Mouse (Mus musculus): ENCODE data around the gene Exoc4. TPM values are rescaled to one million over a fixed set of nuclear protein-coding genes. Genes with fewer than 3 reads are reported as not detected.

Gene Exoc4
- polyA plus RNA-seq, 1 experiment from 2014 or later = 8.8 TPM

DNA sequence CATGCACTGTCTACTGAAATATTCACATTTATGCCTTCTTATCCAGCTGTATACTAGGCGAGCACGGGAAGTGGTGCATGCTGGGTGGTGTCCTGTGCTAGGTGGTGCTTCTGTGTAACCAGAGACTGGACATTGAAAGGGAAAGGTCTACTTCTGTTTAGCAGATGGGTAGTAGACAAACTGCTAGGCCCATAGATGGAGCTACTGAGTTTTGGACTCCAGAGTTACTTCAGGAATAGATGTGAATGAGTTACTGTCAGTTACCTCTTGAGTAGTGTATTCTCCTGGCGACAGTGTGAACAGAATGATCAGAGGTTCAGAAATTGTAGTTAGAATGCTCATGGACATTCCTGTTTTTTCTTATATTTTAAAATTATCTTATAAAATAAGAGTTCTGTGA is 48.7 kb downstream of the Exoc4 start:
- Histone ChIP-seq H3K27ac (ENCODE audit: low read depth, low read length) (no peak overlapping the region), H3K4me3 (ENCODE audit: low read depth, low read length) (no peak overlapping the region), H3K9ac (ENCODE audit: low read depth, low read length) (no peak overlapping the region), H3K9me3 (ENCODE audit: control insufficient read depth) (no peaks in the 10 kb centered on the region), H3K36me3 (ENCODE audit: control insufficient read depth, insufficient read depth) (0 out of 2 replicates have a peak, but pooled peaks cover 9% of the 10 kb centered on the region), H3K4me1 (replicated peaks; ENCODE audit: control insufficient read depth, insufficient read depth, low read length) (no peaks in the 10 kb centered on the region), H3K27me3 (replicated peaks; ENCODE audit: control insufficient read depth, insufficient read depth, low read length) (no peaks in the 10 kb centered on the region), H3K4me2 (replicated peaks; ENCODE audit: low read depth) (no peak overlapping the region)
- peak; percentile 44 for TF ChIP-seq CTCF (IDR thresholded peaks at IDR 0.05; ENCODE audit: low read depth)
- WGBS = 84% methylated on average over 3 of the region's 3 CpGs
- ATAC-seq = no peak

DNA sequence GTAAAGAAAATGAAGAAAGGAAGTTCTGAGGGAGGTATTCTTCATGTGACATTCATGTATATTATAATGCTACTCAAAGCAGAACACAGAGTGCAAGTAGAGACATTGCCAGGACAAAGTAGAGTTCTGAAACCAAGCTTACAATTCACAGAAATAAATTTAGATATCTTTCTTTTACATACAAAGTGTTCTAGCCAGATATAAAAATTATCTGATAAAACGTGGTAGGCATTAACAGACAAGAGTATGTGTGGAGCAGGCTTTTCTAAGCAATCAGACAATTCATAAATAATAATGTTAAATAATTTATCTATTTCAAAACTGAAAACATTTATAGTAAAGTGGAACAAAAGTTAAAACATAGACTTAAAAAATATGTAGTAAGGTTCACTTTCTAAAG is 49.9 kb downstream of the Exoc4 start:
- Histone ChIP-seq H3K36me3 (ENCODE audit: control insufficient read depth, insufficient read depth) (0 out of 2 replicates have a peak, but pooled peaks cover 9% of the 10 kb centered on the region), H3K4me2 (replicated peaks; ENCODE audit: low read depth) (no peak overlapping the region), H3K9me3 (ENCODE audit: control insufficient read depth) (no peaks in the 10 kb centered on the region), H3K9ac (ENCODE audit: low read depth, low read length) (no peak overlapping the region), H3K27me3 (replicated peaks; ENCODE audit: control insufficient read depth, insufficient read depth, low read length) (no peaks in the 10 kb centered on the region), H3K4me1 (replicated peaks; ENCODE audit: control insufficient read depth, insufficient read depth, low read length) (no peaks in the 10 kb centered on the region), H3K27ac (ENCODE audit: low read depth, low read length) (no peak overlapping the region), H3K4me3 (ENCODE audit: low read depth, low read length) (no peak overlapping the region)
- no peak for TF ChIP-seq CTCF (IDR thresholded peaks at IDR 0.05; ENCODE audit: low read depth)
- WGBS = 67% methylated on average over 1 of the region's 1 CpGs
- ATAC-seq = no peak

DNA sequence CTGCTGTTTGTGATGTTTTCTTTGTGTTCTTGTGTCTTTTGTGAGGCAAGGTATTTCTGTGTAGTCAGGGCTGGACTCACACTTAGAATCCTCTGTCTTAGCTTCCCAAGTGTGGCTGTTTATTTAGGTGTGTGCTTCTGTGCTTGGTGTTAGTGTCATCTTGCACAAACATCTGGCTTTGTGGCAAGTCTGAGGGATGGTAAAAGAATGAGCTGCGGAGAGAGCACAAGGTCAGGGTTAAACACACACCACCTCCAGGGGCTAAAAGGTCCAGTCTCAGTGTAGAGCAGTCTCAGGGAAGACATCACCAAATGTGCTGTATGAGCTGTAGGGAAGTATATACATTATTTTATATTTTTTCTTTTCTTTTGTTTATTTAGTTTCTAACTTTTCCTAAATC is 57.1 kb downstream of the Exoc4 start:
- WGBS = 55% methylated on average over 1 of the region's 1 CpGs
- Histone ChIP-seq H3K27me3 (replicated peaks; ENCODE audit: control insufficient read depth, insufficient read depth, low read length) (no peaks in the 10 kb centered on the region), H3K9me3 (ENCODE audit: control insufficient read depth) (no peaks in the 10 kb centered on the region), H3K4me3 (ENCODE audit: low read depth, low read length) (no peak overlapping the region), H3K4me1 (replicated peaks; ENCODE audit: control insufficient read depth, insufficient read depth, low read length) (no peaks in the 10 kb centered on the region), H3K9ac (ENCODE audit: low read depth, low read length) (no peak overlapping the region), H3K27ac (ENCODE audit: low read depth, low read length) (no peak overlapping the region), H3K36me3 (ENCODE audit: control insufficient read depth, insufficient read depth) (0 out of 2 replicates have a peak, but pooled peaks cover 7% of the 10 kb centered on the region), H3K4me2 (replicated peaks; ENCODE audit: low read depth) (no peak overlapping the region)
- no peak for ATAC-seq
- no peak for TF ChIP-seq CTCF (IDR thresholded peaks at IDR 0.05; ENCODE audit: low read depth)

DNA sequence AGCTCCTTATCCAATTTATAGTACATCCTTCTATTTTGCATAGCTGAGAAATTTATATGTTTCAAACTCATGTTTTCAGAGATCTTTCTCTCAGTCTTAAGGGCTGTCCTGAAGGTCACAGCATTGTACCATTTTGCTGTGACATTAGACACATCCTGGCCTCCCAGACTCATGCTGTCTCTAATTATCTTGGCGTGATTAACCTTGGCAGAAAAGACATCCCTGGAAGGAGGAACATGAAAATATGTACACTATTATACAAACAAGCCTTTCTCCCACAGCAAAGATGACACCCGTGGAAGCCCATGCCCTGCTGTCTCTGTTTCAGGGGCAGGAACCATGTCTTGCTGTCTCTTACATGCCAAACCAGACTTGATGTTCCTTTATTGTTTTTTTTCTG is 59.8 kb downstream of the Exoc4 start:
- no peak overlapping the region for H3K9ac ChIP-seq (ENCODE audit: low read depth, low read length)
- H3K27ac ChIP-seq (ENCODE audit: low read depth, low read length) = no peak overlapping the region
- no peak for TF ChIP-seq CTCF (IDR thresholded peaks at IDR 0.05; ENCODE audit: low read depth)
- H3K4me1 ChIP-seq (replicated peaks; ENCODE audit: control insufficient read depth, insufficient read depth, low read length) = no peaks in the 10 kb centered on the region
- H3K27me3 ChIP-seq (replicated peaks; ENCODE audit: control insufficient read depth, insufficient read depth, low read length) = no peaks in the 10 kb centered on the region
- ATAC-seq = no peak
- no peaks in the 10 kb centered on the region for H3K9me3 ChIP-seq (ENCODE audit: control insufficient read depth)
- WGBS = 88% methylated on average over 2 of the region's 2 CpGs
- H3K4me2 ChIP-seq (replicated peaks; ENCODE audit: low read depth) = no peak overlapping the region
- H3K4me3 ChIP-seq (ENCODE audit: low read depth, low read length) = no peak overlapping the region
- 0 out of 2 replicates have a peak, but pooled peaks cover 7% of the 10 kb centered on the region for H3K36me3 ChIP-seq (ENCODE audit: control insufficient read depth, insufficient read depth)

DNA sequence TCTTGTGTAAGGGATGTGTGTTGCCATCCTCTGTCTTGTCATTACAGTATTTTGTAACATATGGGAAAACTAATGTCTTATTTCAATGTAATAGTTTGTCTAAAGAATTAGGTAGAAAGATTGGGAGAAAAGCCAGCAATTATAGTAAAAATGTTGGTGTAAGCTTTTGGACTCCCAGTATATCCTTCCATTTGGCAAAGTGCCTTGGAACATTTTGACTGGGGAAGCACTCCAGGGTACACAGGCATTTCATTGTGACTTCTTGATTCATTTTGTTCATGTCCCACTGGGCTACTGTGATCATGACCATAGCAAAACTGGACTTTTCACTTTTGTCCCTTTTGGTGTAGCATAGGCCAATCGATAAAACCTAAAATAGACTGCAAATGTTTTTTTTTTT is 61.6 kb downstream of the Exoc4 start:
- ATAC-seq = no peak
- H3K9me3 ChIP-seq (ENCODE audit: control insufficient read depth) = no peaks in the 10 kb centered on the region
- H3K4me3 ChIP-seq (ENCODE audit: low read depth, low read length) = no peak overlapping the region
- no peaks in the 10 kb centered on the region for H3K27me3 ChIP-seq (replicated peaks; ENCODE audit: control insufficient read depth, insufficient read depth, low read length)
- no peak overlapping the region for H3K27ac ChIP-seq (ENCODE audit: low read depth, low read length)
- no peak overlapping the region for H3K4me2 ChIP-seq (replicated peaks; ENCODE audit: low read depth)
- no peak overlapping the region for H3K9ac ChIP-seq (ENCODE audit: low read depth, low read length)
- 92% methylated on average over 1 of the region's 1 CpGs for WGBS
- TF ChIP-seq CTCF (IDR thresholded peaks at IDR 0.05; ENCODE audit: low read depth) = no peak
- H3K4me1 ChIP-seq (replicated peaks; ENCODE audit: control insufficient read depth, insufficient read depth, low read length) = no peaks in the 10 kb centered on the region
- H3K36me3 ChIP-seq (ENCODE audit: control insufficient read depth, insufficient read depth) = 0 out of 2 replicates have a peak, but pooled peaks cover 3% of the 10 kb centered on the region

DNA sequence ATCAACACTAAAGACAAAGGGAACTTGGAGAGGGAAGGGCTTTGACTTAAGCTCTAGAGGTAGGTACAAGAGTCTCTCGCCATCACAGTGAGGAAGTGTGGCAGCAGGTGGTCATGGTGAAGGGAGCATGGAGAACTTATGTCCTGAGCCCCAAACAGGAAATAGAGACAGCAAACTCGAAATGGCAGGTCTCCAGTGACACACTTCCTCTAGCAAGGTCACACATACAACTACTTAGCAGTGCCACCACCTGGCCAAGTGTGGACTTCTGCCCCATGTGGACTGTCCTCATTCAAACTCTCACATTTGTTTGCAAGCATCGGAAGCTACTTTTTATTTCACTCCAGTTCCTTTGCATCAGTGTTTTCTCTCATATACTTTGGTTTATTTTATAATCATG is 74.0 kb downstream of the Exoc4 start:
- Histone ChIP-seq H3K4me1 (replicated peaks; ENCODE audit: control insufficient read depth, insufficient read depth, low read length) (no peaks in the 10 kb centered on the region), H3K9ac (ENCODE audit: low read depth, low read length) (no peak overlapping the region), H3K27me3 (replicated peaks; ENCODE audit: control insufficient read depth, insufficient read depth, low read length) (no peaks in the 10 kb centered on the region), H3K9me3 (ENCODE audit: control insufficient read depth) (no peaks in the 10 kb centered on the region), H3K4me3 (ENCODE audit: low read depth, low read length) (no peak overlapping the region), H3K4me2 (replicated peaks; ENCODE audit: low read depth) (no peak overlapping the region), H3K36me3 (ENCODE audit: control insufficient read depth, insufficient read depth) (no peaks in the 10 kb centered on the region), H3K27ac (ENCODE audit: low read depth, low read length) (no peak overlapping the region)
- 77% methylated on average over 3 of the region's 3 CpGs for WGBS
- no peak for TF ChIP-seq CTCF (IDR thresholded peaks at IDR 0.05; ENCODE audit: low read depth)
- ATAC-seq = no peak

DNA sequence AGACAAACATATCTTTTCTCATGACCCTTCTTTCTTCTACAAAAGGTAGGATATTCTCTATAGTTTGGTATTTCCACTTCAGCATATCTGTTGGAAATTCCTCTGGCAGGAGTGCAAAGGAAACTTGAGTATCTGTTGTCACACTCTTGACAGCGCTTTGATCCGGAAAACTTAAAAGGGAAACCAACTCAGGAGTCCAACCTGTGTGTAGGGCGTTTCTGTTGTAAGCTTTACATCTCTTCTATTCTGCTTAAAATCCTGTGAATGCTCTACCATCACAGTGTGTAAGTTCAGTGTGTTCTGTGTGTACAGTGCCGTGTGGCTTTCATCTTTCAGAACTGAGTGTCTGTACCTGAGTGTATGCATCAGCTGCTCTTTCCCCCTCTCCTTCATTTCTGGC is 74.5 kb downstream of the Exoc4 start:
- Histone ChIP-seq H3K9me3 (ENCODE audit: control insufficient read depth) (no peaks in the 10 kb centered on the region), H3K4me2 (replicated peaks; ENCODE audit: low read depth) (no peak overlapping the region), H3K4me3 (ENCODE audit: low read depth, low read length) (no peak overlapping the region), H3K27ac (ENCODE audit: low read depth, low read length) (no peak overlapping the region), H3K4me1 (replicated peaks; ENCODE audit: control insufficient read depth, insufficient read depth, low read length) (no peaks in the 10 kb centered on the region), H3K36me3 (ENCODE audit: control insufficient read depth, insufficient read depth) (no peaks in the 10 kb centered on the region), H3K27me3 (replicated peaks; ENCODE audit: control insufficient read depth, insufficient read depth, low read length) (no peaks in the 10 kb centered on the region), H3K9ac (ENCODE audit: low read depth, low read length) (no peak overlapping the region)
- no peak for TF ChIP-seq CTCF (IDR thresholded peaks at IDR 0.05; ENCODE audit: low read depth)
- 85% methylated on average over 4 of the region's 4 CpGs for WGBS
- no peak for ATAC-seq
